In genomic region chr2:128085481-128085880, GRCm38 (mm10) we compare ENCODE assay signal across 34 mouse cellular contexts. TPM values are rescaled to one million over a fixed set of nuclear protein-coding genes. Genes with fewer than 3 reads are reported as not detected.
DNase-seq lines count a peak whose midpoint lies in the region; ATAC-seq and TF ChIP-seq lines count a peak whose summit lies in the region.
"Had no signal": no experiment of that assay in that cellular context is flagged by ENCODE, and none has a peak within 500 bp of the region (broad histone marks: within the 10 kb centered on the region; RNA-seq: fewer than 3 reads in every experiment).

No protein-coding gene starts in this region.

- no peaks in the 10 kb centered on the region for H3K9me3 ChIP-seq in liver, embryonic 13.5 days (replicated peaks)
- H3K9me3 ChIP-seq in intestine, embryonic 15.5 days, result no peaks in the 10 kb centered on the region
- H3K9me3 ChIP-seq: embryonic facial prominence, embryonic 10.5 days; embryonic facial prominence, embryonic 15.5 days; forebrain, embryonic 12.5 days; heart, embryonic 10.5 days; heart, embryonic 15.5 days; hindbrain, embryonic 12.5 days; limb, embryonic 13.5 days; midbrain, embryonic 12.5 days; neural tube, embryonic 12.5 days had no signal

- DNase-seq in heart, adult 11 months, result peak; percentile 59
- DNase-seq in heart, adult 18-20 months, result no peak
- DNase-seq in liver, embryonic 13.5 days, result no peak
- DNase-seq in lung, postnatal 25 days (ENCODE audit: low spot score), result no peak
- no peak for DNase-seq in spleen, adult 12 weeks (ENCODE audit: low spot score)
- DNase-seq: adrenal gland, postnatal 36 days; cerebellum, adult 2 months; cerebellum, postnatal 14 days; gastrocnemius, adult 2 months; gastrocnemius, postnatal 36 days; heart, postnatal 36 days; kidney, adult 11 months; kidney, postnatal 25 days; lung, adult 18-20 months; right cerebral cortex, adult 18-20 months; right cerebral cortex, postnatal 4 days; thymus, adult 2 months; thymus, postnatal 36 days had no signal

- TF ChIP-seq CTCF in bone marrow macrophage, adult 2 months (IDR thresholded peaks at IDR 0.05; ENCODE audit: low read depth, low read length), result no peak

- H3K4me1 ChIP-seq in bone marrow macrophage, adult 2 months (ENCODE audit: control insufficient read depth, insufficient read depth, low read length), result peaks cover 19% of the 10 kb centered on the region
- peaks cover 25% of the 10 kb centered on the region for H3K4me1 ChIP-seq in liver, embryonic 13.5 days (replicated peaks)
- no peaks in the 10 kb centered on the region for H3K4me1 ChIP-seq in intestine, embryonic 15.5 days (replicated peaks)
- H3K4me1 ChIP-seq: embryonic facial prominence, embryonic 15.5 days; forebrain, embryonic 12.5 days; midbrain, embryonic 12.5 days; neural tube, embryonic 12.5 days had no signal

- WGBS in liver, embryonic 13.5 days (ENCODE audit: insufficient replicate concordance), result 21% methylated on average over 1 of the region's 1 CpGs
- 87% methylated on average over 1 of the region's 1 CpGs for WGBS in intestine, embryonic 15.5 days

- no peak overlapping the region for H3K4me2 ChIP-seq in liver, embryonic 13.5 days
- H3K4me2 ChIP-seq in intestine, embryonic 15.5 days (replicated peaks), result no peak overlapping the region
- H3K4me2 ChIP-seq: embryonic facial prominence, embryonic 15.5 days; forebrain, embryonic 12.5 days; hindbrain, embryonic 12.5 days; limb, embryonic 13.5 days; midbrain, embryonic 12.5 days; neural tube, embryonic 12.5 days had no signal

- no peaks in the 10 kb centered on the region for H3K27me3 ChIP-seq in liver, embryonic 13.5 days
- H3K27me3 ChIP-seq in intestine, embryonic 15.5 days (replicated peaks), result no peaks in the 10 kb centered on the region
- H3K27me3 ChIP-seq: embryonic facial prominence, embryonic 15.5 days; forebrain, embryonic 12.5 days; heart, embryonic 15.5 days; hindbrain, embryonic 12.5 days; midbrain, embryonic 12.5 days; neural tube, embryonic 12.5 days had no signal

- no peak overlapping the region for H3K4me3 ChIP-seq in bone marrow macrophage, adult 2 months (ENCODE audit: insufficient read depth, low read length)
- no peak overlapping the region for H3K4me3 ChIP-seq in liver, embryonic 13.5 days (replicated peaks)
- no peak overlapping the region for H3K4me3 ChIP-seq in intestine, embryonic 15.5 days (replicated peaks)
- H3K4me3 ChIP-seq: embryonic facial prominence, embryonic 10.5 days; embryonic facial prominence, embryonic 15.5 days; forebrain, embryonic 12.5 days; gastrocnemius, adult 2 months; heart, embryonic 10.5 days; heart, embryonic 15.5 days; hindbrain, embryonic 12.5 days; left cerebral cortex, adult 2 months; limb, embryonic 13.5 days; midbrain, embryonic 12.5 days; myocyte; neural tube, embryonic 12.5 days had no signal

- H3K9ac ChIP-seq in liver, embryonic 13.5 days, result no peak overlapping the region
- H3K9ac ChIP-seq in intestine, embryonic 15.5 days, result no peak overlapping the region
- H3K9ac ChIP-seq: embryonic facial prominence, embryonic 15.5 days; forebrain, embryonic 12.5 days; heart, embryonic 15.5 days; hindbrain, embryonic 12.5 days; limb, embryonic 13.5 days; midbrain, embryonic 12.5 days; neural tube, embryonic 12.5 days had no signal

- peak overlapping the region; percentile 7 for H3K27ac ChIP-seq in bone marrow macrophage, adult 2 months (ENCODE audit: insufficient read depth, low read depth, low read length)
- H3K27ac ChIP-seq in liver, embryonic 13.5 days, result 0 out of 2 replicates have a peak overlapping the region, but pooled peaks have one; percentile 29
- H3K27ac ChIP-seq in intestine, embryonic 15.5 days, result no peak overlapping the region
- H3K27ac ChIP-seq: embryonic facial prominence, embryonic 10.5 days; embryonic facial prominence, embryonic 15.5 days; forebrain, embryonic 12.5 days; gastrocnemius, adult 2 months; heart, embryonic 15.5 days; hindbrain, embryonic 12.5 days; left cerebral cortex, adult 2 months; limb, embryonic 13.5 days; macrophage; midbrain, embryonic 12.5 days; neural tube, embryonic 12.5 days had no signal

- ATAC-seq in liver, embryonic 13.5 days (ENCODE audit: low read depth), result no peak
- ATAC-seq in megakaryocyte-erythroid progenitor cell, adult 5-6 weeks (replicated peaks; ENCODE audit: low FRiP score, low TSS enrichment, poor library complexity, severe bottlenecking), result peak; percentile 61
- ATAC-seq in intestine, embryonic 15.5 days, result no peak
- ATAC-seq: lung, postnatal 0 days had no signal

- H3K36me3 ChIP-seq in liver, embryonic 13.5 days, result no peaks in the 10 kb centered on the region
- no peaks in the 10 kb centered on the region for H3K36me3 ChIP-seq in intestine, embryonic 15.5 days
- H3K36me3 ChIP-seq: embryonic facial prominence, embryonic 10.5 days; embryonic facial prominence, embryonic 15.5 days; forebrain, embryonic 12.5 days; heart, embryonic 10.5 days; heart, embryonic 15.5 days; hindbrain, embryonic 12.5 days; limb, embryonic 13.5 days; midbrain, embryonic 12.5 days; neural tube, embryonic 12.5 days had no signal

- no peak for TF ChIP-seq POLR2A in bone marrow macrophage, adult 2 months (IDR thresholded peaks at IDR 0.05; ENCODE audit: borderline replicate concordance, low read depth, low read length)

RNA-seq across cellular contexts. Expression of gene Bcl2l11, which starts 40.4 kb away (rescaled TPM):
- total RNA-seq in heart, adult 18-20 months (2021), result 10 to 100 TPM in 1 of 2 experiments, 1 to 10 TPM in 1; 8.1 to 10.3 TPM
- polyA plus RNA-seq in bone marrow macrophage, adult 2 months (2012; ENCODE audit: insufficient read depth, insufficient read length, missing spikeins), result 56.4 and 60.5 TPM in 2 replicates
- polyA plus RNA-seq in liver, embryonic 13.5 days (2015; fragmentation: Nextera tagmentation; extraction: Ambion mirVana), result 5.1 and 6.8 TPM in 2 replicates
- total RNA-seq in megakaryocyte-erythroid progenitor cell, adult 5-6 weeks (2014; fragmentation: Nextera tagmentation), result 22.5 and 31.0 TPM in 2 replicates
- total RNA-seq in megakaryocyte-erythroid progenitor cell, adult 5-6 weeks (2017), result 11.9 and 21.6 TPM in 2 replicates
- 12.8 and 13.1 TPM in 2 replicates for polyA plus RNA-seq in intestine, embryonic 15.5 days (2015; fragmentation: Nextera tagmentation; extraction: Ambion mirVana)
